Mouse (Mus musculus) WW6 (cell line): ENCODE results near the gene Fcgr3.
"Not testable (repeated sequence)": the region's sequence is repeated elsewhere in the genome, so short reads cannot be mapped to it uniquely, and the experiment has no call there.

ENCODE experiments used
- DNase-seq: peaks from one replicate; pipeline ENCODE4 v3.0.0-alpha.2; 2013; ENCODE audit warnings: low read depth, low spot score

Gene Fcgr3

GRCm38 (mm10) chr1:171085718-171086117, 21.0 kb upstream of the Fcgr3 start:
- no peak for DNase-seq

- not testable (repeated sequence) for DNase-seq
Measured at GRCm38 (mm10) chr1:171081512-171082231, 16.9 kb upstream of the Fcgr3 start.

- DNase-seq = not testable (repeated sequence)
Measured at GRCm38 (mm10) chr1:171079825-171080224, 15.1 kb upstream of the Fcgr3 start.

GRCm38 (mm10) chr1:171079345-171079744, 14.6 kb upstream of the Fcgr3 start:
- DNase-seq = not testable (repeated sequence)

GRCm38 (mm10) chr1:171078419-171078818, 13.7 kb upstream of the Fcgr3 start:
- DNase-seq = not testable (repeated sequence)

GRCm38 (mm10) chr1:171077955-171078354, 13.2 kb upstream of the Fcgr3 start:
- not testable (repeated sequence) for DNase-seq

GRCm38 (mm10) chr1:171077192-171077591, 12.5 kb upstream of the Fcgr3 start:
- not testable (repeated sequence) for DNase-seq

- DNase-seq = not testable (repeated sequence)
Measured at GRCm38 (mm10) chr1:171076176-171076575, 11.4 kb upstream of the Fcgr3 start.

- not testable (repeated sequence) for DNase-seq
Measured at GRCm38 (mm10) chr1:171074283-171074682, 9.5 kb upstream of the Fcgr3 start.

- not testable (repeated sequence) for DNase-seq
Measured at GRCm38 (mm10) chr1:171072217-171072616, 7.5 kb upstream of the Fcgr3 start.

GRCm38 (mm10) chr1:171071726-171072125, 7.0 kb upstream of the Fcgr3 start:
- not testable (repeated sequence) for DNase-seq

GRCm38 (mm10) chr1:171070879-171071278, 6.1 kb upstream of the Fcgr3 start:
- not testable (repeated sequence) for DNase-seq

GRCm38 (mm10) chr1:171069508-171069907, 4.8 kb upstream of the Fcgr3 start:
- DNase-seq = not testable (repeated sequence)

- DNase-seq = not testable (repeated sequence)
Measured at GRCm38 (mm10) chr1:171067928-171068327, 3.2 kb upstream of the Fcgr3 start.

GRCm38 (mm10) chr1:171066583-171066982, 1.8 kb upstream of the Fcgr3 start:
- not testable (repeated sequence) for DNase-seq

- DNase-seq = not testable (repeated sequence)
Measured at GRCm38 (mm10) chr1:171065768-171066167, 1.0 kb upstream of the Fcgr3 start.

- not testable (repeated sequence) for DNase-seq
Measured at GRCm38 (mm10) chr1:171065243-171065587, 480 bp upstream of the Fcgr3 start.

- DNase-seq = not testable (repeated sequence)
Measured at GRCm38 (mm10) chr1:171063569-171064490, 905 bp downstream of the Fcgr3 start.

GRCm38 (mm10) chr1:171061566-171061965, 3.2 kb downstream of the Fcgr3 start:
- DNase-seq = no peak

- DNase-seq = no peak
Measured at GRCm38 (mm10) chr1:171060392-171060791, 4.3 kb downstream of the Fcgr3 start.

- no peak for DNase-seq
Measured at GRCm38 (mm10) chr1:171059203-171059602, 5.5 kb downstream of the Fcgr3 start.

GRCm38 (mm10) chr1:171057253-171057652, 7.5 kb downstream of the Fcgr3 start:
- no peak for DNase-seq
